Mouse (Mus musculus): Measurements from ENCODE around the gene Olfr692. TPM values are rescaled to one million over a fixed set of nuclear protein-coding genes. Genes with fewer than 3 reads are reported as not detected.
A peak's percentile ranks its signal among the peaks of the same experiment; 100 is the strongest.
"Not testable (repeated sequence)": the region's sequence is repeated elsewhere in the genome, so short reads cannot be mapped to it uniquely, and the experiment has no call there.

Olfr692 gene
- not detected for polyA plus RNA-seq (2017; shearing (Covaris generic))

GRCm38 (mm10) chr7:105367930-105368329 is at the start of gene Olfr692:
TSS of gene Olfr692 (plus strand) at chr7:105368230.
- ATAC-seq, result no peak

- ATAC-seq, result no peak
Measured at GRCm38 (mm10) chr7:105325302-105325701, 42.7 kb upstream of the Olfr692 start.

GRCm38 (mm10) chr7:105334004-105334403 is 34.0 kb upstream of the Olfr692 start, which contains the start of gene Olfr690:
TSS of gene Olfr690 (minus strand) at chr7:105334104.
- ATAC-seq, result no peak

GRCm38 (mm10) chr7:105342170-105342569 is 25.9 kb upstream of the Olfr692 start, which contains the start of gene Olfr691:
TSS of gene Olfr691 (minus strand) at chr7:105342270.
- ATAC-seq, result no peak

GRCm38 (mm10) chr7:105342752-105343151 is 25.3 kb upstream of the Olfr692 start:
- ATAC-seq, result no peak

GRCm38 (mm10) chr7:105356064-105356463 is 12.0 kb upstream of the Olfr692 start:
- not testable (repeated sequence) for ATAC-seq

- ATAC-seq, result not testable (repeated sequence)
Measured at GRCm38 (mm10) chr7:105356487-105356886, 11.5 kb upstream of the Olfr692 start.

- ATAC-seq, result no peak
Measured at GRCm38 (mm10) chr7:105361713-105362112, 6.3 kb upstream of the Olfr692 start.

- ATAC-seq, result no peak
Measured at GRCm38 (mm10) chr7:105367268-105367667, 762 bp upstream of the Olfr692 start.

- no peak for ATAC-seq
Measured at GRCm38 (mm10) chr7:105368521-105368920, 491 bp downstream of the Olfr692 start.

GRCm38 (mm10) chr7:105372912-105373311 is 4.9 kb downstream of the Olfr692 start:
- ATAC-seq, result no peak

- ATAC-seq, result no peak
Measured at GRCm38 (mm10) chr7:105373509-105373908, 5.5 kb downstream of the Olfr692 start.

- no peak for ATAC-seq
Measured at GRCm38 (mm10) chr7:105373976-105374375, 5.9 kb downstream of the Olfr692 start.

- no peak for ATAC-seq
Measured at GRCm38 (mm10) chr7:105374866-105375265, 6.8 kb downstream of the Olfr692 start, which contains the start of gene Gm5901. TSS of gene Gm5901 (plus strand) at chr7:105375038.

- ATAC-seq, result no peak
Measured at GRCm38 (mm10) chr7:105380329-105380728, 12.3 kb downstream of the Olfr692 start.

- ATAC-seq, result no peak
Measured at GRCm38 (mm10) chr7:105387696-105388095, 19.7 kb downstream of the Olfr692 start.

GRCm38 (mm10) chr7:105390236-105390635 is 22.2 kb downstream of the Olfr692 start:
- ATAC-seq, result no peak

GRCm38 (mm10) chr7:105394606-105395005 is 26.6 kb downstream of the Olfr692 start:
- no peak for ATAC-seq

GRCm38 (mm10) chr7:105395131-105395820 is 27.2 kb downstream of the Olfr692 start:
- no peak for ATAC-seq

GRCm38 (mm10) chr7:105396126-105396525 is 28.1 kb downstream of the Olfr692 start:
- ATAC-seq, result no peak

GRCm38 (mm10) chr7:105399058-105399934 is 31.3 kb downstream of the Olfr692 start:
- ATAC-seq, result peak; percentile 9

GRCm38 (mm10) chr7:105399935-105400624 is 32.0 kb downstream of the Olfr692 start, which contains the start of gene Fam160a2:
TSS of gene Fam160a2 (minus strand) at chr7:105400054.
- peak; percentile 90 for ATAC-seq

GRCm38 (mm10) chr7:105404268-105404667 is 36.2 kb downstream of the Olfr692 start, which contains the start of gene Cnga4:
TSS of gene Cnga4 (plus strand) at chr7:105404568.
- ATAC-seq, result no peak
